Mouse (Mus musculus) cerebellum, postnatal 14 days (tissue): ENCODE measurements around the gene Gm11564.
"Not testable (repeated sequence)": the region's sequence is repeated elsewhere in the genome, so short reads cannot be mapped to it uniquely, and the experiment has no call there.

Experiments used
- DNase-seq, 2 experiments: peaks; one replicate each; pipeline ENCODE4 v3.0.0; 2021; ENCODE audit warnings: mixed read lengths in 2 of 2

The Gm11564 gene

DNA sequence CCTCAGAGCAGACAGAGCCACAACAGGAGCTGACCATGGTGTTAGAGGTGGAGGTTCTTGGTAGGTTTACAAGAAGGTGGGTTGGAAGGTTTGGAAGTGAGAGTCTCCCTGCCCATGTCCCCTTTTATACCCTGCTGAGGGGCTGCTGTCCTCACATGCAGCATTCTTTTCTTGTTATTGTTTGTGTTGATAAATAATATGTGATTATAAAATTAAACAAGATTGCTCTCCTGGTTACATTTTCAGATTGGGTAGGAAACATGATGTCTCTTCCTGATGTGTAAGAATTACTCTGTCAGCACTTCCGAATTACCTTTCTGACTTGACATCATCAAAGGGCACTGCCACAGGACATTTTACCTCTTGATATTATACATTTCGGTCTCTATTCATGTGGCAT lies at the start of gene Gm11564:
TSS of gene Gm11564 (minus strand) at position 101 of the 400 bp plus-strand sequence.
- not testable (repeated sequence) for DNase-seq

DNA sequence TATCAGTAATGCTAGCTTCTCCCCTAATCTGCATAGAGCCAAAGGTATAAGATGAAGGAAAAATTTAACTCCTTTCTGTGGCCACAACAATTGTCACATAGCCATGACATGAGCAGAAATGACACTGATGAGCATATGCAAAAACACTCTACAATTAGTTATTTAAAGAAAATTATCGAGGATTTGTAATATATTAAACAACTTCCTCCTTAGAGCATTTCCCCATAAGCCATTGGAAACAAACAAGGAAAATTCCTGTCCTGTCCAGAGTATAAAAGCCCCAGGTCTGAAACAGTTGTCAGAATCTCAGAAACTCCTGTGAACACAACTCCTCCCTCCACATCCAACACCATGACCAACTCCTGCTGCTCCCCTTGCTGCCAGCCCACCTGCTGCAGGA lies 48.7 kb upstream of the Gm11564 start, which contains the start of gene Gm11559:
TSS of gene Gm11559 (plus strand) at position 301 of the 400 bp plus-strand sequence.
- not testable (repeated sequence) for DNase-seq

DNA sequence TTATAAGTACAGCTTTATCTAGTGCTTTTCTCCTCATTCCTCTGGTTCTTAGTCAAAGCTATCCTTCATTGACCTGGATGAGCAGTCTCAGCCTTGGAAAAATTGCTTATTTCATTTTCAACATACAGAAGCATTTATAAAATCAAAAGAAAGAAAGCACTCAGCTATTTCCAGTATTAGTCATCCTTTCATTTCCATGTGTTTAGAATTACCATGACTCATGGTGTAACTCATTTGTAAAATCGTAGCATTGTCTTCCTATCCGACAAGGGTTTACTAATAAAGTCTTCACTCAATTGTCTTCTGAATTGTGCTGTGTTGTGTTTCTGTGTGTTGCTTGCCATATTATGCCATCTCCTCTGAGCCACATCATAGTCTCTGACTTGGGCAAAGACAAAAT lies 43.3 kb upstream of the Gm11564 start:
- DNase-seq = no peak

DNA sequence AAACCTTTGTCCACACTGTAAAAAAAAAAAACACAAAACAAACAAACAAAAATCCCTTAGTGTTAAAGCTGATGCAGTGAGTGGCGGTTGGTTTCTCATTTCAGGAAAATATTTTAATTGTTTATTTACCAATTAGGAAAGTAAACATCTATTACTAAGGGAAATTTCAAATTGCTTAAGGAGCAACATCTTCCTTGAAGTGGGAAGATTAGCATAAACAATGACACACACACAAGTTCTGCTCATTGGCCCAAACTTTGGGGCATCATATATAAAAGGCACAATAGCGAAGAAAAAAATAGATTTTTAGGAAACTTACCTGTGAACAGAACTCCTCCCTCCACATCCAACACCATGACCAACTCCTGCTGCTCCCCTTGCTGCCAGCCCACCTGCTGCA lies 42.2 kb upstream of the Gm11564 start, which contains the start of gene Gm11568:
TSS of gene Gm11568 (plus strand) at position 301 of the 400 bp plus-strand sequence.
- no peak for DNase-seq

DNA sequence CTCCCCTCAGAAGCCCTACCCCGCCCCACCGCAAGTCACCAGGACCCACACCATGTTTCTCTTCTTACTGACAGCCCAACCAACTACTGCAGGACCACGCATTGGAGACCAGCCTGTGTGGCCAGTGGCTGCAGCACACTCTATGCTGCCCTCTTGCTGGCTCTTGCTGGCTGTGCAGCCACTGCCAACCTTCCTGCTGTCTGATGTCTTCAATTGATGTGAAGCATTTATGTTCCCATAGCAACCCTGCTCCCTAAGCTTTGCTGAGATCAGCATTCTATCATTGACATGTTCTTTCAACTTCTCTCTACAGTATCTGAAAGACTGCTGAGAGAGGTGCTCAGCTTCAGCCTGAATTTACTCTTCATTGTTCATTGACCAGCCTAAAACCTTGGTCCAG lies 38.7 kb upstream of the Gm11564 start:
- DNase-seq = peak in 1 of 2 experiments; percentile 10

DNA sequence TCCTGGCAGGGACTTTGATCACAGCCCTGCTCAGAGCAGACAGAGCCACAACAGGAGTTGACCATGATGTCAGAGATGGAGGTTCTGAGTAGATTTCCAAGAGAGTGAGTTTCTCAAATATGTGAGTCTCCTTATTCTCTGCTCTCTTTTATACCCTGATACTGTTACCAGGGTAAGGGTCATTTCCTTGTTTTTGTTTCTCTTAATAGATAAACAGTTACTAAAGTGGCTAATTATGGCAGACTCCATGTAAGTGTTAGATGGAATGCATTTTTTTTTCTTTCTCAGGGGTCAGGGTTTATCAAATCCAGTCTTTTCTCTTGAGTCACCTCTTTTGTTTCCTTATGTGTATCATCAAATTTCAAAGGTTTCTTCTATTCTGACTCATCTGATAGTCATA lies 36.0 kb upstream of the Gm11564 start, which contains the start of gene Krtap4-16:
TSS of gene Krtap4-16 (minus strand) at position 101 of the 400 bp plus-strand sequence.
- no peak for DNase-seq

DNA sequence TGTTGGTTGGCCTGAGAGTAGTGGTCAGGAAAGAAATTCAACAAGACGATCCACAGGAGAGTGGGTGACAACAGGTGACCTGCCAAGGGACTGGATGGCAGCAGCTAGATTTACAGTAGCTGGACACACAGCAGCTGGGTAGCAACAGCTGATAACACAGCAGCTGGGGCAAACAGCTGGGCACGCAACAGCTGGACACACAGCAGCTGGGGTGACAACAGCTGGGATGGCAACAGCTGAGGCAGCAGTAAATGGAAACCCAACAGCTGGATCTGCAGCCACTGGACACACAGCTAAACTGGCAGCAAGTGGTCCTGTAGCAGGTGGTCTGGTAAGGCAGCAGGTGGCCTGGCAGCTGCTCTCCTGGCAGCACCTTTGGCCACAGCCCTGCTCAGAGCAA lies 31.3 kb upstream of the Gm11564 start:
- DNase-seq = no peak

DNA sequence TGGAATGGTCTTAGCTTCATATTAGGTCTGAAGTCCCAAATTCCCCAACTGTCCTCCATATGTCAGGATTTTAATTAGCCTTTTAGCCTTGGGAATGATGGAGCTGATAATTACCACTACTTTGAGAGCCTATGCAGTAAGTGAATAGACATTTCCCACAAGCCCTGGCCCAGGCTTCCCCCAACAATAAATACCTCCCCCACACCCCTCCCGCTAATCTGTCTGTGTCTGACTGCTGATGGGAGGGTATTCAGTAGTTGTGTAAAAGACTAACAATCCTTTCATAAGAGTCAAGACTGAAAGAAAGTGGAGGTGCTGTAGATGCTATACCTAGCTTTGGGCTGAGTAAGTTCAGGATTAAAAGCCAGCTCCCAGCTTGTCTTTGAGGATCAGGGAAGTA lies 26.7 kb upstream of the Gm11564 start:
- no peak for DNase-seq

DNA sequence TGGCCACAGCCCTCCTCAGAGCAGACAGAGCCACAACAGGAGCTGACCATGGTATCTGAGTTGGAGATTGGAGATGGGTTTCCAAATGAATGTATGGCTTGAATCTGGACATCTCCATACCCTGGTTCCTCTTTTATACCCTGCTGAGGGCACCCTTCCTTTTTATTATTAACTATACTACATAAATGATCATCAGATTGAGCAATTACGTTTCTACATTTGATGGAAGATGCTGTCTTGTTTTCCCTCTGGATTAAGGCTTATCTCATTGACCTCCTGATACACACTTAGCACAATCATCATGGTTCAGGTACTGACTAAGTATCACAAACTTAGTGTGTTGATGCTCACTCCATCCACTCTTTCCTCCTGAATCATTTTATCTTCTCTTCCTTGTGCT lies 22.5 kb upstream of the Gm11564 start, which contains the start of gene 2300003K06Rik:
TSS of gene 2300003K06Rik (minus strand) at position 101 of the 400 bp plus-strand sequence.
- no peak for DNase-seq

DNA sequence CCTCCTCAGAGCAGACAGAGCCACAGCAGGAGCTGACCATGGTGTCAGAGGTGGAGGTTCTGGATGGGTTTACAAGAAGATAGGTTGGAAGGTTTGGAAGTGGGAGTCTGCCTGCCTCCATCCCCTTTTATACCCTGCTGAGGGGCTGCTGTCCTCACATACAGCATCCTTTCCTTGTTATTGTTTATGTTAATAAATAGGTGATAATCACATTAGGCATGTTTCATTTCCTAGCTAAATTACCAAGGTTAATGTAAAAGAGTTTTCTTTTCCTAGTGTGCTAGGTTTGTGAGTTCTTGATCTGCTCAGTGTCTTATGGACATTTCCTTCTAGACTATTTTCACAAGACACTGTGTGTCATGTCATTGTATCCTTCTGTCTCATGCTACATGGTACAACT lies 5.7 kb downstream of the Gm11564 start, which contains the start of gene Krtap4-13:
TSS of gene Krtap4-13 (minus strand) at position 101 of the 400 bp plus-strand sequence.
- not testable (repeated sequence) for DNase-seq

DNA sequence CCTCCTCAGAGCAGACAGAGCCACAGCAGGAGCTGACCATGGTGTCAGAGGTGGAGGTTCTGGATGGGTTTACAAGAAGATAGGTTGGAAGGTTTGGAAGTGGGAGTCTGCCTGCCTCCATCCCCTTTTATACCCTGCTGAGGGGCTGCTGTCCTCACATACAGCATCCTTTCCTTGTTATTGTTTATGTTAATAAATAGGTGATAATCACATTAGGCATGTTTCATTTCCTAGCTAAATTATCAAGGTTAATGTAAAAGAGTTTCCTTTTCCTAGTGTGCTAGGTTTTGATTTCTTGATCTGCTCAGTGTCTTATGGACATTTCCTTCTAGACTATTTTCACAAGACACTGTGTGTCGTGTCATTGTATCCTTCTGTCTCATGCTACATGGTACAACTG lies 11.1 kb downstream of the Gm11564 start, which contains the start of gene Gm11554:
TSS of gene Gm11554 (minus strand) at position 101 of the 400 bp plus-strand sequence.
- not testable (repeated sequence) for DNase-seq

DNA sequence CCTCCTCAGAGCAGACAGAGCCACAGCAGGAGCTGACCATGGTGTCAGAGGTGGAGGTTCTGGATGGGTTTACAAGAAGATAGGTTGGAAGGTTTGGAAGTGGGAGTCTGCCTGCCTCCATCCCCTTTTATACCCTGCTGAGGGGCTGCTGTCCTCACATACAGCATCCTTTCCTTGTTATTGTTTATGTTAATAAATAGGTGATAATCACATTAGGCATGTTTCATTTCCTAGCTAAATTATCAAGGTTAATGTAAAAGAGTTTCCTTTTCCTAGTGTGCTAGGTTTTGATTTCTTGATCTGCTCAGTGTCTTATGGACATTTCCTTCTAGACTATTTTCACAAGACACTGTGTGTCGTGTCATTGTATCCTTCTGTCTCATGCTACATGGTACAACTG lies 16.6 kb downstream of the Gm11564 start, which contains the start of gene Gm11569:
TSS of gene Gm11569 (minus strand) at position 101 of the 400 bp plus-strand sequence.
- not testable (repeated sequence) for DNase-seq

DNA sequence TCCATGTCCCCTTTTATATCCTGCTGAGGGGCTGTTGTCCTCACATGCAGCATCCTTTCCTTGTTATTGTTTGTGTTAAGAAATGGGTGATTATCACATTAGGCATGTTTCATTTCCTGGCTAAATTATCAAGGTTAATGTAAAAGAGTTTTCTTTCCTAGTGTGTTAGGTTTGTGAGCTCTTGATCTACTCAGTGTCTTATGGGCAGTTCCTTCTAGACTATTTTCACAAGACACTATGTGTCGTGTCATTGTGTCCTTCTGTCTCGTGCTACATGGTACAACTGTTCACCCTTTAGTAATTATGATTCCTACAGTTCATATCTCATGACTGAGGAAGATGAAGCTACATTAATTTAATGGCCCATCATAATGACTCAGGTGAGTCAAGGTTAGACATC lies 22.1 kb downstream of the Gm11564 start, which contains the start of gene Gm11596:
TSS of gene Gm11596 (minus strand) at position 101 of the 400 bp plus-strand sequence.
- DNase-seq = no peak

DNA sequence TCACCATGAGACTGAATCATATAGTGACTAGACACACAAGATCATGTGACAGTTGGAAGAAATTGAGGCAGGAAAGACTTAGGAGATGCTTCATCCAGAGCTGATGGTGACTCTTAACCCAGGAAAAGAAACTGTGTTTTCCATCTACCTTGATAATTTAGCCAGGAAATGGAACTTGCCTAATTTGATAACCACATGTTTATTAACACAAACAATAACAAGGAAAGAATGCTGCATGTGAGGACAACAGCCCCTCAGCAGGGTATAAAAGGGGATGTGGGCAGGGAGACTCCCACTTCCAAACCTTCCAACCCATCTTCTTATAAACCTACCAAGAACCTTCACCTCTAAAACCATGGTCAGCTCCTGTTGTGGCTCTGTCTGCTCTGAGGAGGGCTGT lies 30.6 kb downstream of the Gm11564 start, which contains the start of gene Krtap4-9:
TSS of gene Krtap4-9 (plus strand) at position 301 of the 400 bp plus-strand sequence.
- not testable (repeated sequence) for DNase-seq

DNA sequence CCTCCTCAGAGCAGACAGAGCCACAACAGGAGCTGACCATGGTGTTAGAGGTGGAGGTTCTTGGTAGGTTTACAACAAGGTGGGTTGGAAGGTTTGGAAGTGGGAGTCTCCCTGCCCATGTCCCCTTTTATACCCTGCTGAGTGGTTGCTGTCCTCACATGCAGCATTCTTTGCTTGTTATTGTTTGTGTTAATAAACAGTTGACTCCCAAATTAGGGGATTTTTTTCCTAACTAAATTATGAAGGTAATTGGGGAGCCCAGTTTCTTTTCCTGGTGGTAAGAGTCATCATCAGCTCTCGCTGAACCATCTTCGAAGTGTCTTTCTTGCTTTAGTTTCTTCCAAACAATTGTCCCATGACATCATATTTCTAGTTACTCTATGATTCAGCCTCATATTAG lies 34.9 kb downstream of the Gm11564 start, which contains the start of gene Krtap4-8:
TSS of gene Krtap4-8 (minus strand) at position 101 of the 400 bp plus-strand sequence.
- DNase-seq = no peak

DNA sequence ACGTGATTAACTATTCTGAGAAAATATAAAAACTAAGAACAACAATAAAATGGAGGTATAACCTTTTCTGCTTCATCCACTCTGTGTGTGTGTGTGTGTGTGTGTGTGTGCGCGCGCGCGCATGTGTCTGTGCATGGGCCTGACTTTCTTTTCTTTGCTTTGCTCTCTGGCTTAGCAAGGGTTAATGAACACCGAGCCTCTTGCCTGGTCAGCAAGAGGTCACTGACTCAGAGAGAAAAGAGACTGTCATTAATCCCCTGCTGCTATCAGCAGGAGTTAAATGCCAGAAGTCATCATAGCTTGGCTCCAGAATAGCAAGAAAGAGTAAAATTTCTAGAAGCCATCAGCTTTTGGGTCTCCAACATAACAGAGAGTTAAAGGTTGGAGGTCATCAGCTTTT lies 37.1 kb downstream of the Gm11564 start:
- DNase-seq = no peak

DNA sequence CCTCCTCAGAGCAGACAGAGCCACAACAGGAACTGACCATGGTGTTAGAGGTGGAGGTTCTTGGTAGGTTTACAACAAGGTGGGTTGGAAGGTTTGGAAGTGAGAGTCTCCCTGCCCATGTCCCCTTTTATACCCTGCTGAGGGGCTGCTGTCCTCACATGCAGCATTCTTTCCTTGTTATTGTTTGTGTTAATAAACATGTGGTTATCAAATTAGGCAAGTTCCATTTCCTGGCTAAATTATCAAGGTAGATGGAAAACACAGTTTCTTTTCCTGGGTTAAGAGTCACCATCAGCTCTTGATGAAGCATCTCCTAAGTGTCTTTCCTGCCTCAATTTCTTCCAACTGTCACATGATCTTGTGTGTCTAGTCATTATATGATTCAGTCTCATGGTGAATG lies 42.7 kb downstream of the Gm11564 start, which contains the start of gene Gm11595:
TSS of gene Gm11595 (minus strand) at position 101 of the 400 bp plus-strand sequence.
- not testable (repeated sequence) for DNase-seq

DNA sequence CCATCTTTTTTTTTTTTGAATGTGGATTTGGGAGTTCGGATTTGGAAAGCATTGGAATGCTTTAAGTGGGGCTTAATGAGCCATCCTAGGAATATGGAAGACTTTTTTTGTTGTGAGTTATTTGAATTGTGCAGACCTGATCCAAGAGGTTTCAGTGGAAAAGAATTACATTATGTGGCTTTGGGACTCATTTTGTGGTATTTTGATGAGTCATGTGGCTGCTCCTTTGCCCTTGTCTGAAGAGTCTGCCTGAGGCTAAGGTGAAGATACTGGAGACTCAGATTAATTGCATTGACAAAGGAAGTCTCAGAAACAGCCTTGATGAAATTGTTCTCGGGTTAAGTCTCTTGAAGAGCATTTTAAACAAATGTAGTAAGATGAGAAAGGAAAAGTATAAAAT lies 47.1 kb downstream of the Gm11564 start:
- DNase-seq = no peak
